Mouse (Mus musculus) gastrocnemius, postnatal 10 days (tissue): ENCODE results near the gene Dyx1c1. TPM values are rescaled to one million over a fixed set of nuclear protein-coding genes. Genes with fewer than 3 reads are reported as not detected.

ENCODE experiments used
- microRNA-seq, 2 experiments: library from miRNA; unstranded; fragments of <30 nt; microRNA quantifications; one replicate each; pipeline ENCODE4 v1.2.0; 2021
- total RNA-seq, 2 experiments: library from RNA; stranded (reverse); gene quantifications; 2 replicates each; pipeline ENCODE4 v1.2.3; 2021

Gene Dyx1c1
- total RNA-seq, 2 experiments from 2014 or later = 0.47 to 0.59 TPM

Small RNA genes within 50 kb of the gene (microRNA-seq; reads per million reads assigned to microRNA genes)
- gene Gm27353 = 0 reads per million in 2 experiments

Other genes with a start within 250 kb of the Dyx1c1 start
- under 1 TPM; 0.49 to 0.95 TPM for gene Prtg, start 151.9 kb upstream of the Dyx1c1 start, total RNA-seq
- gene Pygo1, start 33.1 kb upstream of the Dyx1c1 start, total RNA-seq = 1 to 10 TPM; 5.0 to 5.3 TPM
- gene Gm44503, start 67 bp downstream of the Dyx1c1 start, total RNA-seq = not detected
- 1 to 10 TPM; 5.1 to 5.2 TPM for gene Ccpg1os, start 26.6 kb downstream of the Dyx1c1 start, total RNA-seq
- 10 to 100 TPM; 30.0 to 36.4 TPM for gene Ccpg1, start 26.6 kb downstream of the Dyx1c1 start, total RNA-seq
- gene Pigb, start 81.6 kb downstream of the Dyx1c1 start, total RNA-seq = 1 to 10 TPM; 4.4 to 5.3 TPM
- 1 to 10 TPM; 2.1 to 2.9 TPM for gene Rab27a, start 86.1 kb downstream of the Dyx1c1 start, total RNA-seq
- not detected for gene Khdc3, start 143.1 kb downstream of the Dyx1c1 start, total RNA-seq
- not detected for gene Gm20509, start 143.7 kb downstream of the Dyx1c1 start, total RNA-seq
- 10 to 100 TPM; 42.0 to 43.2 TPM for gene Rsl24d1, start 154.6 kb downstream of the Dyx1c1 start, total RNA-seq